Mouse (Mus musculus) stomach, embryonic 14.5 days (tissue): Measurements from ENCODE around the gene Chst13. TPM values are rescaled to one million over a fixed set of nuclear protein-coding genes. Genes with fewer than 3 reads are reported as not detected.

ENCODE experiments used
- ATAC-seq: fragments of 200-750 bp; cut with Nextera tagmentation; 2 replicates; pipeline ENCODE4 v1.8.0; 2017; ENCODE audit warnings: low read depth, moderate TSS enrichment; ENCODE audit not compliant: insufficient number of reproducible peaks, insufficient read depth, low FRiP score
- H3K27ac ChIP-seq: fragments of 300-500 bp; sonication (generic); 2 replicates; pipeline ENCODE4 v1.5.1; 2014; ENCODE audit warnings: mild to moderate bottlenecking, low read length, moderate library complexity, mixed read lengths
- H3K27me3 ChIP-seq: fragments of 300-500 bp; sonication (generic); 2 replicates; pipeline ENCODE4 v1.6.1; 2014; ENCODE audit warnings: low read length, control low read depth, mixed read lengths; ENCODE audit not compliant: control insufficient read depth, insufficient read depth
- H3K36me3 ChIP-seq: fragments of 300-500 bp; sonication (generic); 2 replicates; pipeline ENCODE4 v1.6.1; 2014; ENCODE audit warnings: mild to moderate bottlenecking, control low read depth, low read length, moderate library complexity, mixed read lengths; ENCODE audit not compliant: control insufficient read depth, insufficient read depth
- H3K4me1 ChIP-seq: fragments of 300-500 bp; sonication (generic); 2 replicates; pipeline ENCODE4 v1.6.1; 2014; ENCODE audit warnings: low read length, control low read depth, mixed read lengths; ENCODE audit not compliant: control insufficient read depth, insufficient read depth
- H3K4me2 ChIP-seq: fragments of 300-500 bp; sonication (generic); replicated peaks from 2 replicates; pipeline ENCODE4 v1.6.1; 2014; ENCODE audit warnings: low read depth, low read length, control low read depth
- H3K4me3 ChIP-seq: fragments of 300-500 bp; sonication (generic); 2 replicates; pipeline ENCODE4 v1.5.1; 2014; ENCODE audit warnings: low read depth, low read length, control low read depth
- H3K9ac ChIP-seq: fragments of 300-500 bp; sonication (generic); replicated peaks from 2 replicates; pipeline ENCODE4 v1.6.1; 2014; ENCODE audit warnings: low read depth, mild to moderate bottlenecking, control low read depth, low read length, moderate library complexity, mixed read lengths
- H3K9me3 ChIP-seq: fragments of 300-500 bp; sonication (generic); 2 replicates; pipeline ENCODE4 v1.6.1; 2016; ENCODE audit warnings: low read depth, low read length, control low read depth; ENCODE audit not compliant: control insufficient read depth
- WGBS: fragments of 180-500 bp; shearing (Covaris S2); extraction: QIAGEN DNeasy Blood & Tissue Kit; methylation state at CpG from one replicate; pipeline ENCODE4 v1.1.7; 2014; 5-methylcytosine and 5-hydroxymethylcytosine counted together
- polyA plus RNA-seq: library from polyadenylated mRNA; unstranded; fragments of >200 nt; fragmentation: Nextera tagmentation; extraction: Ambion mirVana; gene quantifications from 2 replicates; pipeline ENCODE4 v1.2.1, GENCODE M21; 2014

Gene Chst13
- polyA plus RNA-seq, 1 experiment from 2014 or later: 0.39 TPM

- 67% methylated on average over 2 of the region's 2 CpGs for WGBS
- H3K27ac ChIP-seq: no peak overlapping the region
These were observed 34.5 kb upstream of the Chst13 start for GRCm38 (mm10) chr6:90359445-90359844.

GRCm38 (mm10) chr6:90358142-90358541, 33.2 kb upstream of the Chst13 start:
- Histone ChIP-seq H3K9ac (no peak overlapping the region), H3K36me3 (no peaks in the 10 kb centered on the region), H3K9me3 (no peaks in the 10 kb centered on the region), H3K4me2 (no peak overlapping the region), H3K27me3 (no peaks in the 10 kb centered on the region), H3K4me3 (no peak overlapping the region), H3K27ac (peak overlapping the region; percentile 4; the same call in 1 of the 2 replicates), H3K4me1 (peaks cover 6% of the 10 kb centered on the region; the same call in 1 of the 2 replicates)
- ATAC-seq: no peak
- 50% methylated on average over 5 of the region's 5 CpGs for WGBS

More at GRCm38 (mm10) chr6:90359445-90359844, 34.5 kb upstream of the Chst13 start:
- H3K9ac ChIP-seq: no peak overlapping the region
- peaks cover 6% of the 10 kb centered on the region; the same call in 1 of the 2 replicates for H3K4me1 ChIP-seq
- H3K27me3 ChIP-seq: no peaks in the 10 kb centered on the region
- no peaks in the 10 kb centered on the region for H3K36me3 ChIP-seq
- no peak overlapping the region for H3K4me2 ChIP-seq
- ATAC-seq: no peak
- H3K9me3 ChIP-seq: no peaks in the 10 kb centered on the region
- H3K4me3 ChIP-seq: no peak overlapping the region

- Histone ChIP-seq H3K4me1 (no peaks in the 10 kb centered on the region), H3K4me3 (no peak overlapping the region), H3K9me3 (no peaks in the 10 kb centered on the region), H3K4me2 (no peak overlapping the region), H3K36me3 (no peaks in the 10 kb centered on the region), H3K9ac (no peak overlapping the region), H3K27me3 (no peaks in the 10 kb centered on the region), H3K27ac (no peak overlapping the region)
- 66% methylated on average over 2 of the region's 2 CpGs for WGBS
- no peak for ATAC-seq
These were observed 25.0 kb upstream of the Chst13 start for GRCm38 (mm10) chr6:90350011-90350410.

DNA sequence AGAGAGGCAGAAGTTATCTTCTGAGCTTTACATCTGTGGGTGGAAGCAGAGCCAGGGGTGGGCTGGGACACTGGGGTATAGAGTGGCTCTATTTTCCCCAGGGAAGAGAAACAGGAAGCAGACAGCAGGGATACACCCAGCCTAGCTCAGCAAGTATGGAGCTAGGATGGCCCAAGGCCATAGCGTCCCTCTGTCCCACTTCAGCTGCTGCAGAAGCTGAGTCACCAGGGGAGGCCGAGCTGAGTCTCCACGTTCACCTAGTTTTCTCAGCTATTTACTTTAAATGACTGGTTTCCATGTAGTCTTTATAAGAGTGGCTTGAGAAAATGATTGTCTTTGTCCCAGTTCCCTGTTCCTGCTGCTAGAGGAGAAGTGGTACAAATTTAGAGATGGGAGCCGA, 23.5 kb upstream of the Chst13 start:
- Histone ChIP-seq H3K9me3 (no peaks in the 10 kb centered on the region), H3K4me2 (no peak overlapping the region), H3K27me3 (no peaks in the 10 kb centered on the region), H3K27ac (no peak overlapping the region), H3K4me3 (no peak overlapping the region), H3K4me1 (no peaks in the 10 kb centered on the region), H3K9ac (no peak overlapping the region), H3K36me3 (no peaks in the 10 kb centered on the region)
- 77% methylated on average over 4 of the region's 4 CpGs for WGBS
- no peak for ATAC-seq

DNA sequence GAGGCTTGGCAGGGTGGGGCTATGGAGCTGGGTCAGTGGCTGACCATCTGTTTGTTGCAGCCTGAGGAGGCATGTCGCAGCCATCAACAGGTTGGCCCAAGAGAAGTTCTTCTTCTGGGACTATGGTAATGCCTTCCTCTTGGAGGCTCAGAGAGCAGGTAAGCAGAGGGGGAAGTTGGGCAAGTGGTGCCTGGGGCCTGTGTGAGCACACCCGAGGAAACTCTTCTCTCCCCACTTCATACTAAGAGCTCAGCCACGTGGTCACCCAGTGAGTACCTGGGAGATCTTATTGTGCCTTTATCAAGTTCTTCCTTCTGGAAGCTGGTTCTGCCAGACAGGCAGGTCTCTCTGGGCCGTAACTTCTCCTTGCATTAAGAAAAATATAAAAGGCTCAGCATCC, 22.2 kb upstream of the Chst13 start:
- 75% methylated on average over 4 of the region's 4 CpGs for WGBS
- H3K27ac ChIP-seq: no peak overlapping the region

GRCm38 (mm10) chr6:90342343-90342742, 17.4 kb upstream of the Chst13 start:
- Histone ChIP-seq H3K27me3 (no peaks in the 10 kb centered on the region), H3K4me3 (no peak overlapping the region), H3K27ac (no peak overlapping the region), H3K4me1 (no peaks in the 10 kb centered on the region), H3K9ac (no peak overlapping the region), H3K36me3 (no peaks in the 10 kb centered on the region), H3K9me3 (no peaks in the 10 kb centered on the region), H3K4me2 (no peak overlapping the region)
- WGBS: 74% methylated on average over 2 of the region's 2 CpGs
- ATAC-seq: no peak

More for the DNA sequence above, 22.2 kb upstream of the Chst13 start:
- H3K36me3 ChIP-seq: no peaks in the 10 kb centered on the region
- H3K4me2 ChIP-seq: no peak overlapping the region
- no peaks in the 10 kb centered on the region for H3K4me1 ChIP-seq
- ATAC-seq: no peak
- no peaks in the 10 kb centered on the region for H3K9me3 ChIP-seq
- H3K4me3 ChIP-seq: no peak overlapping the region
- H3K27me3 ChIP-seq: no peaks in the 10 kb centered on the region
- H3K9ac ChIP-seq: no peak overlapping the region

DNA sequence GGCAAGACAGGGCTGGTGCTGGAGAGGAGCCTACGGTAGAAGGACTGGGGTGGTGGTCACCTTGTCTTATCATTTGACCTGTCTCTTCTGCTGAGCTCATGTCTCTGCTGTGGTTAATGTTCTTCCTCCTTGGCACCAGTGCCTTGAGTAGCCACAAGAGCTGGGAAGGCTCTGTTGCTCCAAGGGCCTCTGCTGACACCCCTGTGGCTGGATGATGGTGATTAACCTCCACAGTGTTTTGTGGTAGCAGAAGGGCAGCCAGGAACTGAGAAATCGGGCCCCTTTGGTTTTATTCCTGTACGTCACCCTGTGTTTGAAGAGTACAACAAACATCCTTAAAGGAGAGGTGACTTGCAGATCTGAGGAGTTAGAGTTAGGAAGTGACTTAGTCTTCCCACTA, 9.3 kb upstream of the Chst13 start:
- Histone ChIP-seq H3K4me1 (no peaks in the 10 kb centered on the region), H3K9ac (no peak overlapping the region), H3K36me3 (no peaks in the 10 kb centered on the region), H3K9me3 (no peaks in the 10 kb centered on the region), H3K27me3 (no peaks in the 10 kb centered on the region), H3K4me3 (no peak overlapping the region), H3K4me2 (no peak overlapping the region), H3K27ac (no peak overlapping the region)
- ATAC-seq: no peak
- WGBS: 68% methylated on average over 3 of the region's 3 CpGs

DNA sequence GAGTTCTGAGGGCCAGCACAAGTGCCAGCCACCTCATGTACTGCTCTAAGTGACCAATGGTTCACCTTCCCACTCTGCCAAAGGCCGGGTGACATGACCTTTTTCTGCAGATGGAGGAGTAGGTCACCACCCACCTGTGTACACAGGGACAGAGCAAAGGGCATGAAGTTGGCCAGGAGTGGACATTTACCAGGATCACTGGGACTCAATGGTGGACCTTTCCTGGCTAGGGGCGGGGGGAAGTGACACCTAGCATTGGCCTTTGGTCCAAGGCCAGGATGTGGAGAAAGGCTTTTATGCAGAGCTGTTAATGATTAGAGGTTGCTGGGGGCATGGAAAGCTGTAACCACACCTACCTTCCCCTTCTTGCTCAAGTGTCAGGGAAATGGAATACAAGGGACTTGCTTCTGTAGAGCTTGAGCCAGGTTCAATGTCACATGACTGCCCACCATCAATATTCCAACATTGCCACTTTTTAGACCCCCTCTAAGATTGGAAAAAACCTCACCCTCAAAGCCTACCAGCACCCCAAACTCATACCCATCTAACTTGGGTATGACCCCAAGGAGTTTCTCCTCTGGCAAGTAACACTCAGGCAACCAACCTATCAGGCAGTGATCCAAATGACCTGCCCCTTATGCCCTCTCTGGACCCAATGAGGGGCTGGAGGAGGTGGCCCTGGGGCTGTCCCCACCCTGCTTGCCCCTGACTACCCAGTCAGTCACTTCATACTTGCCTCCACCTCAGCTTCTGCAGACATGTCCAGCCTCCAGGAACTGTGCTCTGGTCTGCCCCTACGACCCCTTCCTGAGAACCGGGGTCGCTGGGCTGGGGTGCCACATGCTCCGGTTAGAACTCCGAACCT, 7.8 kb upstream of the Chst13 start, which contains the start of gene Uroc1:
Gene Uroc1, plus strand, starts transcription at position 724 of the 865 bp plus-strand sequence.
- Histone ChIP-seq H3K36me3 (no peaks in the 10 kb centered on the region), H3K9me3 (no peaks in the 10 kb centered on the region), H3K9ac (no peak within 1 kb of the TSS), H3K27ac (no peak within 1 kb of the TSS), H3K4me2 (no peak within 1 kb of the TSS), H3K27me3 (no peaks in the 10 kb centered on the region), H3K4me1 (no peaks in the 10 kb centered on the region), H3K4me3 (no peak within 1 kb of the TSS)
- WGBS: 82% methylated on average over 7 of the region's 7 CpGs
- ATAC-seq: no peak; the same call in 1 of the 2 replicates
